Mouse (Mus musculus): ENCODE data around the gene Txlng.
A peak's percentile ranks its signal among the peaks of the same experiment; 100 is the strongest.

DNA sequence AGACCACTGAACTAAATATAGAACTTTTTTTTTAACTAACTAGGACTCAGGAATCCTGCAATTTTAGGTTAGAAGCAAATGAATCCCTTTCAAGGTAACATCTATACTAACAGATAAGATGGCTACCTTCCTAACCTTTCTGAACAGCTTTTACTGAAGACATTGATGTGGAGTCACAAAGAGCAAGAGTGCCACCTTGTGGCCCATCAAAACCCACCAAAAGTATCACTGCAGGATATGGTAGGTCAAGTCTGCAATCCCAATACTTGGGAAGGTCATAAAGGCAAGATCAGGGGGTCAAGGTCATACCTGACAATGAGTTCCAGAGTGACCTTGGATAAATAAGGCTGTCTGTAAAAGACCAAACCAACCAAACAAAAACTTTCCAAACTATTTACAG lies 28.9 kb downstream of the Txlng start:
- peak; percentile 33 for TF ChIP-seq CTCF (conservative IDR thresholded peaks at IDR 0.05; ENCODE audit: low read length)
- no peak for TF ChIP-seq NANOG (IDR thresholded peaks at IDR 0.05; ENCODE audit: borderline replicate concordance, low read length)
